Mouse (Mus musculus) heart, embryonic 13.5 days (tissue): Measurements from ENCODE around the gene Hoxa6. TPM values are rescaled to one million over a fixed set of nuclear protein-coding genes. Genes with fewer than 3 reads are reported as not detected.
A peak's percentile ranks its signal among the peaks of the same experiment; 100 is the strongest.

ENCODE experiments used
- ATAC-seq: fragments of 200-750 bp; cut with Nextera tagmentation; 2 replicates; pipeline ENCODE4 v1.8.0; 2017; ENCODE audit warnings: moderate TSS enrichment; ENCODE audit not compliant: insufficient number of reproducible peaks, low FRiP score, low TSS enrichment; ENCODE audit errors: extremely low read depth
- H3K27ac ChIP-seq: fragments of 300-500 bp; sonication (generic); replicated peaks from 2 replicates; pipeline ENCODE4 v1.5.1; 2015; ENCODE audit warnings: moderate library complexity, mild to moderate bottlenecking, inconsistent platforms
- H3K27me3 ChIP-seq: fragments of 300-500 bp; sonication (generic); replicated peaks from 2 replicates; pipeline ENCODE4 v1.6.1; 2015; ENCODE audit warnings: mild to moderate bottlenecking, inconsistent platforms
- H3K36me3 ChIP-seq: fragments of 300-500 bp; sonication (generic); 2 replicates; pipeline ENCODE4 v1.6.1; 2015; ENCODE audit warnings: mild to moderate bottlenecking, inconsistent platforms
- H3K4me1 ChIP-seq: fragments of 300-500 bp; sonication (generic); 2 replicates; pipeline ENCODE4 v1.6.1; 2015; ENCODE audit warnings: inconsistent platforms
- H3K4me2 ChIP-seq: fragments of 300-500 bp; sonication (generic); 2 replicates; pipeline ENCODE4 v1.6.1; 2015; ENCODE audit warnings: inconsistent platforms, mild to moderate bottlenecking, moderate library complexity
- H3K4me3 ChIP-seq: fragments of 300-500 bp; sonication (generic); 2 replicates; pipeline ENCODE4 v1.5.1; 2015; ENCODE audit warnings: moderate library complexity, mild to moderate bottlenecking, inconsistent platforms
- H3K9ac ChIP-seq: fragments of 300-500 bp; sonication (generic); 2 replicates; pipeline ENCODE4 v1.6.1; 2015; ENCODE audit warnings: inconsistent platforms, mild to moderate bottlenecking, moderate library complexity
- H3K9me3 ChIP-seq: fragments of 300-500 bp; sonication (generic); 2 replicates; pipeline ENCODE4 v1.6.1; 2016; ENCODE audit warnings: inconsistent platforms
- WGBS: fragments of 180-500 bp; shearing (Covaris S2); methylation state at CpG from one replicate; pipeline ENCODE4 v1.1.7; 2015; ENCODE audit warnings: mixed read lengths; 5-methylcytosine and 5-hydroxymethylcytosine counted together
- polyA plus RNA-seq: library from polyadenylated mRNA; unstranded; fragments of >200 nt; fragmentation: Nextera tagmentation; extraction: Ambion mirVana; gene quantifications from 2 replicates; pipeline ENCODE4 v1.2.1, GENCODE M21; 2015

Hoxa6 gene
- polyA plus RNA-seq, 1 experiment from 2014 or later: 0.40 TPM

DNA sequence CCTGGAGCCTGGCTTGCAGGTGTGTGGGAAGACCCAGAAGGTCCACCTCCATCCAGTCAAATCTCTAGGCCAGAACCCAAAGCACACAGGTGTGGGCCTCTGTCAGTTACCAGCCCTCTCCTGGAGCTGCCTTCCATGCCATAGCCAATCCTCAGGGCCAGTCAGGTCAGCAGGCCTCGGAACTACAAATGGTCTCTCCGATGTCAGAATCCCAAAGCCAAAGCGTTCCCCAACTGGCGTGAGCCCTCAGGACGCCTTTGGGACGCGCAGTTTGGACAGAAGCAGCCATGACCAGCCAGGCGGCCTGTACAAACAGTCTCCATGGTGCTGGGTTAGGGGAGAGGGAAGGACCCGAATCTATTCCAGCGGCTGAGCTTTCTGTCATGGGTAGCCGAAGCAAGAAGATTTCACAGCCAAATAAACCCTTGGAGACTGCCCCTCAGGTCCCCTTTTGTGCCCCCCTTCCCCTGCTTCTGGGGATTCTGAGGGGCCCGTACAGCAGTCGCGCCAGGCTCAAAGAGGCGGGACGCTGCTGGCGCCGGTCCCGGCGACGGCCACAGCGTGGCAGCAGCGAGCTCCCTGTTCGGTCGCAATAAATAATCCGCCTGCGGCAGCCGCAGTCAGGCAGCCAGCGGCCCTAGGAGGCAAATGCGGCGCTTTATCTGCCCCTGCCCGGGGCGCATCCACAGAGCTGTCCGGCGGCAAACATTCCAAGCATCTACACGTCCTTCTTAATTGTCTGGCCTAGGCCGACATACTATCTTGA is 2.8 kb upstream of the Hoxa6 start:
- 2% methylated on average over 37 of the region's 37 CpGs for WGBS
- Histone ChIP-seq H3K4me3 (peak overlapping the region; percentile 41), H3K9me3 (no peaks in the 10 kb centered on the region), H3K27ac (no peak overlapping the region), H3K4me2 (peak overlapping the region; percentile 53), H3K36me3 (no peaks in the 10 kb centered on the region), H3K9ac (peak overlapping the region; percentile 34; the same call in 1 of the 2 replicates), H3K27me3 (peaks cover 100% of the 10 kb centered on the region), H3K4me1 (peaks cover 23% of the 10 kb centered on the region)
- no peak; the same call in 1 of the 2 replicates for ATAC-seq

DNA sequence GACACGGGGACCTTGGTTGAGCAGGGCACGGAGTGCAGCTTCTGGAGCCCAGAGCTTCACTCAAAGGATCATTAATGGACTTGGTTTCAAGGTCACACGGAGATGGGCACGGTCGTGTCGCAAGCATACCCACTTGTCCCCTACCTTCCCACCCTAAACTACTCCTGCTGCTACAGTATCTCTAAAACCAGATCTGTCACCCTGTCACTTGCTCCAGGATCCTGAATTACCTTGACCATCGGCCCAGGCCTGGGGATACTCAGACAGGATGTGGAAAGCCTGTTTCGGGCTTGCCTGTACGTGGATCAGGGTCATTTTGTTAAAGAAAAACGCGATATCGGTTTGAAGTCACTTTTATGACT is 1.1 kb upstream of the Hoxa6 start:
- Histone ChIP-seq H3K4me1 (peaks cover 27% of the 10 kb centered on the region), H3K9me3 (no peaks in the 10 kb centered on the region), H3K27me3 (peaks cover 100% of the 10 kb centered on the region), H3K4me3 (no peak overlapping the region), H3K4me2 (no peak overlapping the region), H3K36me3 (no peaks in the 10 kb centered on the region), H3K27ac (no peak overlapping the region), H3K9ac (no peak overlapping the region)
- 14% methylated on average over 12 of the region's 12 CpGs for WGBS
- no peak for ATAC-seq

DNA sequence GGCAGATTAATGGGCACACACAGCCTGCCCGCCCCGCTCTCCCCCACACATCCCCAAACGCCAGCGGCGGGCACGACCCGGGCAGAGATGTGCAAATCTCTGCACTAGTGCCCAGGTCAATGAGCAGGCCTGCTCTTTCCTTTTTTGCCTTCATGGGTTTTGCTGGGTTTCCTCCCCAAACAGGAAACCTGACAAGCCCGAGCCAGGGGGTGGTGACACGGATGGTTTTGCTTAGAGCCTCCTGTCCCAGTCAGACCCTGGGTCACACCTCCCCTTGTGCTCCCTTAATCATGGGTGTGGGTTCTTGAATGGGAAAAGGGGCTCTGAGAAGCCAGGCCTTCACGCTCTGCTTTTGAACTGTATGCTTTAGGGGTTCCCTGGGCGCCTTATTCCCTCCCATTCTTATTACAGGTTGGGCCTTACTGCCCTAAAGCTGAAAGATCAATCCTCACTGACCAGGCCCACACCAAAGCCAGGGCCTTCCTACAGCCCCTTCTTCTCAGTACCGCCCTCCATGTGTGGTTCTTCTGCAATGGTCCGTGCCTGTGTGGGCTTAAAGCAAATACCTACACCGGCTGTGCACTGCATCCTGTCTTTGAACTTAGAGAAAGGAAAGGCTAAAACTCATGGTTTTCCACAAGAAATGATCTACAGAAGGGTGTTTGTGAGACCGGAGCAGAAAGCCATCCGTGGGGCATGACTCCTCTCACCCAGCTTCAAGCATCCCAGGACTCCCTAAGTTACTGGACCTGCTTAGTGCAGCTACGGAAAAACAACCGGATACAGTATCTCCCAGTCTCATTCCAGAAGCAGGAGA is 554 bp upstream of the Hoxa6 start:
- Histone ChIP-seq H3K27ac (no peak overlapping the region), H3K9me3 (no peaks in the 10 kb centered on the region), H3K4me1 (peaks cover 32% of the 10 kb centered on the region), H3K4me3 (peak overlapping the region; percentile 34), H3K4me2 (peak overlapping the region; percentile 54), H3K36me3 (no peaks in the 10 kb centered on the region), H3K9ac (no peak overlapping the region), H3K27me3 (peaks cover 100% of the 10 kb centered on the region)
- no peak for ATAC-seq
- WGBS: 9% methylated on average over 18 of the region's 18 CpGs

DNA sequence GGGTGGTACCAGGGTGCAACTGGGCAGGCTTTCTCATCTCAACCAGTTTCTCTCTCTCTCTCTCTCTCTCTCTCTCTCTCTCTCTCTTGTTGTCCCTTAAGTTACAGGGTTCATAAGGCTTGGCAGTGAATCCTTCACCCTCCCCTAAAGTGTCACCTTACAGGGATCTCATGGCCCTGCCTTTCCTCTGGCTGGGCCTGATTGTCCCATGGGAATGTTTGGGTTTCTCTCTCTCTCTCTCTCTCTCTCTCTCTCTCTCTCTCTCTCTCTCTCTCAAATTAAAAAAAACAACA is 892 bp downstream of the Hoxa6 start:
- Histone ChIP-seq H3K9me3 (no peaks in the 10 kb centered on the region), H3K4me1 (peaks cover 37% of the 10 kb centered on the region), H3K27ac (no peak overlapping the region), H3K27me3 (peaks cover 100% of the 10 kb centered on the region), H3K9ac (no peak overlapping the region), H3K4me3 (no peak overlapping the region), H3K4me2 (no peak overlapping the region), H3K36me3 (no peaks in the 10 kb centered on the region)
- ATAC-seq: no peak

DNA sequence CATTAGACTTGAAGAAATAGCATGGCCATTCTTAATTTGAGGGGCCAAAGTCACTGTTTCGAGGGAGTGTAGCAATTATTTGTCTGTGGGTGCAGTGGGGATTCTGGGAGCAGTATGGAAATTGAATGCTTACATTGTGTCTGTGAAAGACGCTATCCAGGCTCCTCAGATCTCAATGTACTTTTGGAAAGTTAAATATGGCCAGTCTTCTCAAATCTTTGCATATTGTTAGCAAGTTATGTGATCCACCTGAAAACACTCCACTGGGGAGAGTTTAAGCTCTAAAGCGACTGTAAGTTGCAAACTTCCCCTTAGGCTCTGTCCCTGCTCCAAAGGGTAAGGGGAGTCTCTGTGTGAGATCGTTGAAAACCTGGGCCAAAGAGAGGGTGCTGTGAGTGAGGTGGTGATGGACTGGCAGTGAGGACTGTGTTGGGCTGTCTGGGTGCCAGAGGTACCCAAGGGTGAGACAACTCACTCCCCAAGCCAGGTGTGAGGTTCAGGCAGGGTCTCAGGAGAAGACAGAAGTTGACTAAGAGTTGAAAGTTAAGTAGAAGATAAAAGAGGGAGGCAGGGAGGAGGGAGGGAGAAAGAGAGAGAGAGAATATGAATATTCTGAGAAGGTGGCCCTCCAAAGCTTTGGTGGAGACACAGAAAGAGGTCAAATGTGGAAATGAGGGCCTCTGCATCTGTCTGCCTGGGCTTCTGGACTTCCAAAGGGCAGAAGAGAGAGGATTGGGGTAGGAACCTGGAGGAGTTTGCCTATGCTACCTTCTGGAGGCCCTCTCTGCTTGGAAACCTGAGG is 1.4 kb downstream of the Hoxa6 start:
- Histone ChIP-seq H3K4me1 (peaks cover 35% of the 10 kb centered on the region), H3K4me2 (no peak overlapping the region), H3K36me3 (no peaks in the 10 kb centered on the region), H3K27me3 (peaks cover 100% of the 10 kb centered on the region), H3K9me3 (no peaks in the 10 kb centered on the region), H3K9ac (no peak overlapping the region), H3K4me3 (no peak overlapping the region), H3K27ac (no peak overlapping the region)
- 4% methylated on average over 4 of the region's 4 CpGs for WGBS
- ATAC-seq: no peak

DNA sequence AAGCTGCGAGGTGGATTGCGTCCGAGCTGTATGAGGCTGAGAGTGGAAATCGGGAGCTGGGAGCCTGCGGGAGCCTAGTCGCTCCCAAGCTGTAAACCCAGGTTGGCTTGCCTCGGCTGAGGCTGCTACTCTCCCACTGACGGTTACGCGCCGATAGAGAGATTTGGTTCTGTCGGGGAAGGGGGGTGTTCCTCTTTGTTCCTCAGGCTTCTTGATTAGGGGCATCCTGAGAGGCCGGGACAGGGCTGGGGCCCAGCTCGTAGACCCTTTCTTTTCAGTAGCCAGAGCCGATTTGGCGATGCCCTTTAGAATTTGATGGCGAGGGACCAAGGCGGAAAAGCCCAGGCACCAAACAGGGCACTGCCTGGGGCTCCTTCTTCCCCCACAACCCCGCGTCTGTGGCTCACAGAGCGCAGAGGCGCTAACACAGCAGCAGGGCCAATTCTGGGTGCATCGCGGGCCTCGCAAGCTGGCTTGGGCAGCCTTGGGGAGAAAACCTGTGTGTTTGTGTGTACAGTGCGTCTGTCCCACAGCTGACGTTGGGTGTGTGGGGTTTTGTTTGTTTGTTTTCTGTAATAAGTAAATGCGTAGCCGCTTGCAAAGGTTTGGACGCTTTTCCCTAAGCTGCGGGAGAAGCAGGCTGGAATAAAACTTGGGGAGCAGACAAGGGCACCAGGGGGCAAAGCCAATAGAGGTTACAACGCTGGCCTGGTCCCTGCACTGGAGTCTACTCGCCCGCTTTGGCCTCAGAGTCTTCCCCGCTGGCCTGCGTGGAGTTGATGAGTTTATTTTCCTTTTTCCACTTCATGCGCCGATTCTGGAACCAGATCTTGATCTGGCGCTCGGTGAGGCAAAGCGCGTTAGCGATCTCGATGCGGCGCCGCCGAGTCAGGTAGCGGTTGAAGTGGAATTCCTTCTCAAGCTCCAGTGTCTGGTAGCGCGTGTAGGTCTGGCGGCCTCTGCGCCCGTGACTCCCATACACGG is 2.6 kb downstream of the Hoxa6 start:
- Histone ChIP-seq H3K27ac (no peak overlapping the region), H3K9ac (no peak overlapping the region), H3K4me2 (peak overlapping the region; percentile 16)

DNA sequence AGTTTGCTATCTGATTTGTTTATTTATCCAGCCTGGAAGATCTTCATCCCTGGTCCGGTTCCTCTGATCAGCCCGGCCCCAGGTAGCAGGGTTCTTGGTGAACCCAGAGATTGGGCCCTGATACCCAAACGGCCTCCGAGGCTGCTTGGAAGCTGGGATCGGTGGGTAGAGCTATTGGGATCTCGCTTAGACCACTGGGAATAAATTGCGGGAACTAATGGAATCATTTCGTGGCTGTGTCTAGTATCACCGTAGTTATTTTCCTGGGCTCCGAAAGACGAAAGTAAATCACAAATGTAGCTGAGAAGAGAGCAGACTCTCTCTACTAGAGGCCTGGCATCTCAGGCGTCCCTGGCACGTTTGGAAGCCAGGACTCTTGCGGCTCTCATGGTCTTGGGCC is 3.3 kb downstream of the Hoxa6 start:
- H3K4me2 ChIP-seq: peak overlapping the region; percentile 16
- 5% methylated on average over 14 of the region's 14 CpGs for WGBS
- no peaks in the 10 kb centered on the region for H3K9me3 ChIP-seq
- H3K27me3 ChIP-seq: peaks cover 100% of the 10 kb centered on the region
- H3K27ac ChIP-seq: no peak overlapping the region
- H3K4me1 ChIP-seq: peaks cover 27% of the 10 kb centered on the region
- H3K4me3 ChIP-seq: peak overlapping the region; percentile 56; the same call in 1 of the 2 replicates
- no peak for ATAC-seq
- no peaks in the 10 kb centered on the region for H3K36me3 ChIP-seq
- no peak overlapping the region for H3K9ac ChIP-seq

More for the DNA sequence above, 2.6 kb downstream of the Hoxa6 start:
- H3K27me3 ChIP-seq: peaks cover 100% of the 10 kb centered on the region
- WGBS: 3% methylated on average over 55 of the region's 55 CpGs
- H3K36me3 ChIP-seq: no peaks in the 10 kb centered on the region
- H3K9me3 ChIP-seq: no peaks in the 10 kb centered on the region
- no peak for ATAC-seq
- H3K4me3 ChIP-seq: 0 out of 2 replicates have a peak overlapping the region, but pooled peaks have one; percentile 56
- peaks cover 27% of the 10 kb centered on the region for H3K4me1 ChIP-seq

DNA sequence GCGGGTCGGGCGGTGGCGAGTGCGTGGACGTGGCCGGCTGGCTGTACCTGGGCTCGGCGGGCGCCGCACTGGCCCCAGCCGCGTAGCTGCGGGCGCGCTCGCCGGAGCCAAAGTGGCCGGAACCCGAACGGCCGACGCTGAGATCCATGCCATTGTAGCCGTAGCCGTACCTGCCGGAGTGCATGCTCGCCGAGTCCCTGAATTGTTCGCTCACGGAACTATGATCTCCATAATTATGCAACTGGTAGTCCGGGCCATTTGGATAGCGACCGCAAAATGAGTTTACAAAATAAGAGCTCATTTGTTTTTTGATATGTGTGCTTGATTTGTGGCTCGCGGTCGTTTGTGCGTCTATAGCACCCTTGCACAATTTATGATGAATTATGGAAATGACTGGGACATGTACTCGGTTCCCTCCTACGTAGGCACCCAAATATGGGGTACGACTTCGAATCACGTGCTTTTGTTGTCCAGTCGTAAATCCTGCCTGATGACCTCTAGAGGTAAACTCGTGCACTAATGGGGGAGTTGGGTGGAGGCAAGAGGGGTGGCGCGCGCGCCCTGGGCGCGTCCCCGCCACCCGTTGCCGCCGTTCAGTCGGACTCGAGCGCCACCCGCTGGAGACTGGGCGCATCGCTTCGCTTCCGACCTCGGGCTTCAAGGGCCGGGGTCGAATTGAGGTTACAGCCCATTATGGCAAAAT is 4.3 kb downstream of the Hoxa6 start, which contains the start of gene Hoxa5:
Gene Hoxa5 (minus strand): TSS at position 538 of the 703 bp plus-strand sequence.
- H3K4me1 ChIP-seq: peaks cover 27% of the 10 kb centered on the region
- H3K4me3 ChIP-seq: peak within 1 kb of the TSS; percentile 56
- no peaks in the 10 kb centered on the region for H3K36me3 ChIP-seq
- peak within 1 kb of the TSS; percentile 67 for H3K4me2 ChIP-seq
- no peak for ATAC-seq
- H3K27me3 ChIP-seq: peaks cover 100% of the 10 kb centered on the region
- H3K9me3 ChIP-seq: no peaks in the 10 kb centered on the region
- H3K9ac ChIP-seq: peak within 1 kb of the TSS; percentile 80
- peak within 1 kb of the TSS; percentile 13; the same call in 1 of the 2 replicates for H3K27ac ChIP-seq
- WGBS: under 1% methylated on average over 65 of the region's 65 CpGs

DNA sequence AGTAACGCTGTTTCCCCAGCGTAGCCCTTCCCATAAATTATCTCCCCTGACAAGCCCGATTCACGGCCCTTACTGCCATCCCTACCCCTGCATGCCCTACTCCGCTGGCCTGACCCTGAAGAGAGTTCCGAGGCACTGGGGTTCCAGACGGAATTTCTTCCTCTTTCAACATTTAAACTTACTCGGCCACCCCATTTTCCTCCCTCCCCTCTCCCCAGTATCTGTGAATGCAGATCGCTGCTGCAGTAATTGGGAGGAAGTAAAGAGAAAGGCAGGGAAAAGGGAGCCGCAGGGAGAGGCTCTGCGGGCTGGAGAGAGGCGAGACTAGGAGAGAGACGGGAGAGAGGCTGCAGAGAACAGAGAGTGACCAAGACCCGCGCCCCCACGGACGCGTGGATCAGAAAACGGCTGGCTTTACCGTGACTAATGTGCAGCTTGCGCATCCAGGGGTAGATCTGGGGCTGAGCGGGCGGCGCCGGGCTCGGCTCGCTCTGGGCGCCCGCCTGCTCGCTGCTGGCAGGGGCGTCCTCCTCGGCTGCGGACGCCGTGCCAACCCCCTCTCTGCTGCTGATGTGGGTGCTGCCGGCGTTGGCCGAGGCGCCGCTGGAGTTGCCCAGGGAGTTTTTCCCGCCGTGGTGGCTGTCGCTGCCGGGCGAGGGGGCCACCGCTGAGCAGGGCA is 5.0 kb downstream of the Hoxa6 start:
- Histone ChIP-seq H3K9ac (peak overlapping the region; percentile 80), H3K4me2 (peak overlapping the region; percentile 67), H3K27ac (peak overlapping the region; percentile 13; the same call in 1 of the 2 replicates), H3K9me3 (no peaks in the 10 kb centered on the region), H3K4me3 (peak overlapping the region; percentile 56), H3K27me3 (peaks cover 100% of the 10 kb centered on the region), H3K36me3 (no peaks in the 10 kb centered on the region), H3K4me1 (peaks cover 24% of the 10 kb centered on the region)
- no peak for ATAC-seq
- under 1% methylated on average over 46 of the region's 46 CpGs for WGBS

DNA sequence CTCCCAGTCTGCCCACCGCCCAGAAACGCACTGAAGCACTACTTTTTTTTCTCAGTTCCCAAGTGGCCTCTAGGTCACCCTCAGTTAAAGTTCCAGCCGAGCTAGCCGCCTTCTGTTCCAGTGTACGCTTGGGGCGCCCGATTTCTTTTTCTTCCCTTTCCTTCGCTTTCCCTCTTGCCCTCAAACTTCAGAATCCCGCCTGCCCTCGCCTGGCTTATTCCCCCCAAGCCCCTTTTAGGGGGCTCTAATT is 5.5 kb downstream of the Hoxa6 start:
- 2% methylated on average over 10 of the region's 10 CpGs for WGBS

More for the DNA sequence above, 5.5 kb downstream of the Hoxa6 start:
- peak overlapping the region; percentile 67 for H3K4me2 ChIP-seq
- H3K9me3 ChIP-seq: no peaks in the 10 kb centered on the region
- no peak for ATAC-seq
- H3K36me3 ChIP-seq: no peaks in the 10 kb centered on the region
- H3K4me3 ChIP-seq: peak overlapping the region; percentile 56
- peaks cover 19% of the 10 kb centered on the region for H3K4me1 ChIP-seq
- peaks cover 100% of the 10 kb centered on the region for H3K27me3 ChIP-seq
- peak overlapping the region; percentile 80 for H3K9ac ChIP-seq
- peak overlapping the region; percentile 13; the same call in 1 of the 2 replicates for H3K27ac ChIP-seq
